19 mouse cellular contexts compared by ENCODE assay signal in genomic region chr16:48574072-48574471, GRCm38 (mm10).
DNase-seq lines count a peak whose midpoint lies in the region; ATAC-seq lines count a peak whose summit lies in the region.
"Had no signal": no experiment of that assay in that cellular context is flagged by ENCODE, and none has a peak within 500 bp of the region (broad histone marks: within the 10 kb centered on the region; RNA-seq: fewer than 3 reads in every experiment).

No protein-coding gene starts in this region.

- DNase-seq in 416B (ENCODE audit: low read depth) = peak; percentile 11
- peak; percentile 12 for DNase-seq in c-Kit-positive CD71-negative TER-119-negative erythroid progenitor cells, embryonic 14.5 days (ENCODE audit: low read depth)
- DNase-seq in layer of hippocampus, postnatal 14 days (ENCODE audit: low spot score in 2 of 2) = no peak
- DNase-seq in urinary bladder, postnatal 10 days (ENCODE audit: low spot score) = no peak
- no peak for DNase-seq in cerebellum, postnatal 4 days (ENCODE audit: low spot score in 2 of 2)
- DNase-seq: adrenal gland, adult 8-10 months; adrenal gland, postnatal 25 days; cerebellum, adult 18-20 months; cerebellum, adult 9-10 months; cerebellum, postnatal 14 days; embryo, embryonic 11 days; gastrocnemius, postnatal 10 days; gastrocnemius, postnatal 36 days; heart, adult 11 months had no signal

- ATAC-seq in hematopoietic stem cell, adult 5-6 weeks (replicated peaks in 1 of 2; ENCODE audit: insufficient read depth in 1 of 2, low FRiP score in 2 of 2, low TSS enrichment in 1 of 2, low read depth in 1 of 2, poor library complexity in 2 of 2, severe bottlenecking in 2 of 2) = peak; percentile 54 to 81
- ATAC-seq: activated CD4-positive, CD25-positive, alpha-beta regulatory T cell, adult 4 months; forebrain, embryonic 14.5 days; hindbrain, embryonic 16.5 days; intestine, embryonic 15.5 days had no signal

Comparison
In these comparisons a context has a peak if more than half of its experiments do, and no peak if none do; other contexts are left out.
1. DNase-seq: peak in 416B (single experiment) and c-Kit-positive CD71-negative TER-119-negative erythroid progenitor cells, embryonic 14.5 days (single experiment); none in layer of hippocampus, postnatal 14 days (0 of 2), urinary bladder, postnatal 10 days (single experiment) and cerebellum, postnatal 4 days (0 of 2).